Mouse (Mus musculus) embryonic fibroblast, embryonic 13.5 days (primary cell): ENCODE measurements around the gene Ier5.

ENCODE experiments used
- CTCF ChIP-seq: IDR thresholded peaks from 2 replicates; pipeline ENCODE4 v1.5.1; 2011; ENCODE audit warnings: mild to moderate bottlenecking, control low read depth, low read length, moderate library complexity, borderline replicate concordance; ENCODE audit not compliant: insufficient read depth
- POLR2A ChIP-seq: IDR thresholded peaks from 2 replicates; pipeline ENCODE4 v1.6.1; 2011; ENCODE audit warnings: low read depth, mild to moderate bottlenecking, control low read depth, low read length, moderate library complexity

DNA sequence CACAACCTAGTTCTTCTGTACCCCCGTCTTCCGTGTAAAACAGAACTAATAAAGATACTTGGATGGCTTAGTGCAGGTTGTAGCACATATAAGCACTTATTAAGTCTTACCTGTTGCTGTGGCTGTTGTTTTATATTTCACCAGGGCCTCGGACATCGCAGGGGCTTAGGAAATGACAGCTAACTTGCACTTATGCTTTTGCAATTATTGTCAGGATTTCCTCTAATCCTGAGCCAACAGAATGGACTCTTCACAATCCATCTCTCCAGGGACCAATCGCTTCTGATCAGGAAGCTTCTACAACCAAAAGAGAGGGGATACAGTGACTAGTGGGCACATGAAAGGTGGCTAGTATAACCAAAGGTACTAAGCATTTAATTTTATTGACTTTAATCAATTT lies 4.6 kb upstream of the Ier5 start:
- TF ChIP-seq POLR2A (no peak), CTCF (no peak)
